Mouse (Mus musculus) G1E (cell line): Measurements from ENCODE around the gene Nlrp4f. TPM values are rescaled to one million over a fixed set of nuclear protein-coding genes. Genes with fewer than 3 reads are reported as not detected.

Experiments
- ATAC-seq: 2 replicates; pipeline ENCODE4 v1.8.0; 2016; ENCODE audit warnings: mild to moderate bottlenecking; ENCODE audit not compliant: insufficient number of reproducible peaks, poor library complexity, low FRiP score, severe bottlenecking; ENCODE audit errors: extremely low read depth
- DNase-seq: peaks from one replicate; pipeline ENCODE4 v3.0.0; 2012; ENCODE audit warnings: low spot score
- H3K27me3 ChIP-seq: 2 replicates; pipeline ENCODE4 v1.6.1; 2012; ENCODE audit warnings: mild to moderate bottlenecking, low read length, inconsistent platforms; ENCODE audit not compliant: insufficient read depth
- H3K36me3 ChIP-seq: replicated peaks from 2 replicates; pipeline ENCODE3; 2012; ENCODE audit warnings: mild to moderate bottlenecking, inconsistent platforms
- H3K4me1 ChIP-seq: 2 replicates; pipeline ENCODE4 v1.6.1; 2012; ENCODE audit warnings: low read depth, low read length, inconsistent platforms, mixed read lengths; ENCODE audit not compliant: insufficient read depth
- H3K4me3 ChIP-seq: 2 replicates; pipeline ENCODE4 v1.5.1; 2012; ENCODE audit warnings: low read depth, mild to moderate bottlenecking, inconsistent platforms, low read length, moderate library complexity, mixed read lengths
- H3K9me3 ChIP-seq: replicated peaks from 2 replicates; pipeline ENCODE4 v1.6.1; 2012; ENCODE audit warnings: inconsistent platforms
- CTCF ChIP-seq: IDR thresholded peaks from 2 replicates; pipeline ENCODE4 v1.5.1; 2012; ENCODE audit warnings: low read depth, low read length, inconsistent platforms, mixed read lengths
- GATA1 ChIP-seq: IDR thresholded peaks from 2 replicates; pipeline ENCODE4 v1.6.1; 2012; ENCODE audit warnings: borderline replicate concordance, low read length, inconsistent platforms, mixed read lengths
- GATA2 ChIP-seq: IDR thresholded peaks from 2 replicates; pipeline ENCODE4 v1.6.1; 2012; ENCODE audit warnings: low read depth, low read length, inconsistent platforms, borderline replicate concordance
- POLR2AphosphoS5 ChIP-seq: IDR thresholded peaks from 2 replicates; pipeline ENCODE4 v1.6.1; 2012; ENCODE audit warnings: low read depth, low read length, inconsistent platforms; ENCODE audit not compliant: insufficient replicate concordance
- TAL1 ChIP-seq: conservative IDR thresholded peaks from 2 replicates; pipeline ENCODE4 v1.6.1; 2012; ENCODE audit warnings: low read depth, low read length, inconsistent platforms, mixed read lengths
- polyA plus RNA-seq: library from polyadenylated mRNA; stranded (reverse); fragments of >175 nt; gene quantifications from 2 replicates; pipeline ENCODE4 v1.2.3, GENCODE M21; 2012
- total RNA-seq, 2 experiments: library from RNA; stranded (forward) in 1 of 2; stranded (reverse) in 1 of 2; fragments of 200-1000 nt in 1 of 2; fragments of >200 nt in 1 of 2; fragmentation: Nextera tagmentation in 1 of 2; gene quantifications; 2 replicates each; pipeline ENCODE4 v1.2.3; 2014 to 2017

Nlrp4f gene
- total RNA-seq (2014; fragmentation: Nextera tagmentation) (not detected in 2 replicates), total RNA-seq (2017) (0.05 and 0.17 TPM in 2 replicates), polyA plus RNA-seq (not detected in 2 replicates)

GRCm38 (mm10) chr13:65205877-65206276 lies at the start of gene Nlrp4f:
Gene Nlrp4f (minus strand): TSS chr13:65205977.
- TF ChIP-seq CTCF (no peak), POLR2AphosphoS5 (no peak), GATA1 (no peak), TAL1 (no peak), GATA2 (no peak)

GRCm38 (mm10) chr13:65243273-65243672 lies 37.5 kb upstream of the Nlrp4f start:
- H3K4me3 ChIP-seq = no peak overlapping the region
- H3K36me3 ChIP-seq = peaks cover 41% of the 10 kb centered on the region
- ATAC-seq (no peak), DNase-seq (no peak)
- H3K9me3 ChIP-seq = peaks cover 39% of the 10 kb centered on the region
- H3K4me1 ChIP-seq = peaks cover 28% of the 10 kb centered on the region
- TF ChIP-seq POLR2AphosphoS5 = no peak
- TF ChIP-seq GATA2 = no peak
- TF ChIP-seq CTCF = no peak
- no peak for TF ChIP-seq GATA1
- TF ChIP-seq TAL1 = no peak
- no peaks in the 10 kb centered on the region for H3K27me3 ChIP-seq

More at GRCm38 (mm10) chr13:65205877-65206276, at the start of gene Nlrp4f:
- H3K36me3 ChIP-seq = no peaks in the 10 kb centered on the region
- H3K9me3 ChIP-seq = no peaks in the 10 kb centered on the region
- no peak within 1 kb of the TSS for H3K4me3 ChIP-seq
- H3K4me1 ChIP-seq = no peaks in the 10 kb centered on the region
- ATAC-seq = no peak
- DNase-seq = no peak
- no peaks in the 10 kb centered on the region for H3K27me3 ChIP-seq

GRCm38 (mm10) chr13:65242319-65242787 lies 36.6 kb upstream of the Nlrp4f start:
- ATAC-seq = no peak
- Histone ChIP-seq H3K4me1 (peaks cover 28% of the 10 kb centered on the region), H3K36me3 (peaks cover 33% of the 10 kb centered on the region), H3K4me3 (peak overlapping the region; percentile 97), H3K27me3 (no peaks in the 10 kb centered on the region), H3K9me3 (peaks cover 34% of the 10 kb centered on the region)
- DNase-seq = no peak
- TF ChIP-seq GATA2 = no peak
- TF ChIP-seq CTCF = no peak
- TF ChIP-seq POLR2AphosphoS5 = no peak
- TF ChIP-seq GATA1 = no peak
- TF ChIP-seq TAL1 = no peak

DNA sequence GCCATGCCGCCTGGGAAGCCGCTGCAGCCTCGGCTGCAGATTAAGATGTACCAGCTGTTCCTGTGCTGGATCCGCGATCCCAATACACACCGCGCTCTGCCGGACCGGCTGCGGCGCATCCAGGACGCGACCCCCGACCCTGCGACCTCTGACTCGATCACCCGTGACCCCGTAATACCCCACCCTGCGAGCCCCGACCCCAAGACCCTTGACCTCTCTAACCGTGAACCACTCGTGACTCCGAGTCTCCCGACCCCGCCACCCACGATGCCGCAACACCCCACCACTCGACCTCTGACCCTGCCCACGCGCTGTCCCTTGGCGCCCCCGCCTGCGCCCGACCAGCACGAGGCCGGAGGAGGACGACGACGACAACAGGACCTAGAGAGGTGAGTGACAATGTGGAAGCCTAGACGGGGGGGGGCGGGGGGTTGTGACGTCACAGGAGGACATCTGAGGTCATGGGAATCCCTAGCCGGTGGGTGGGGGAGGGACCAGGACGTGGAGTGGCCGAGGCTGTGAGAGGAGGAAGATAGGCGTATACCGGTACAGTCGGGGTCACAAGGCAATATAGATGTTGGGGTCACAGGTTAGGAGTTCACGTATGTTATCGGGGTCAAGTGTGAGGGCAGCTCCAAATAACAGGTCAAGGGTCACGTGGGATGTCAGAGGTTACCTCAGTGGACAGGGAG lies 36.0 kb upstream of the Nlrp4f start:
- no peaks in the 10 kb centered on the region; the same call in 1 of the 2 replicates for H3K27me3 ChIP-seq
- H3K36me3 ChIP-seq = peaks cover 31% of the 10 kb centered on the region
- TF ChIP-seq GATA1 (no peak), GATA2 (no peak), POLR2AphosphoS5 (no peak), TAL1 (no peak), CTCF (no peak)
- peaks cover 35% of the 10 kb centered on the region for H3K9me3 ChIP-seq
- peak; percentile 47 for DNase-seq
- H3K4me1 ChIP-seq = peaks cover 28% of the 10 kb centered on the region
- ATAC-seq = no peak
- peak overlapping the region; percentile 97 for H3K4me3 ChIP-seq

- peaks cover 36% of the 10 kb centered on the region for H3K9me3 ChIP-seq
- ATAC-seq = peak; percentile 56
- peak; percentile 72 for DNase-seq
- H3K4me3 ChIP-seq = peak overlapping the region; percentile 97
- peaks cover 30% of the 10 kb centered on the region for H3K36me3 ChIP-seq
- H3K4me1 ChIP-seq = peaks cover 28% of the 10 kb centered on the region
- TF ChIP-seq CTCF (no peak), GATA1 (no peak), GATA2 (no peak), TAL1 (no peak)
- H3K27me3 ChIP-seq = no peaks in the 10 kb centered on the region; the same call in 1 of the 2 replicates
Measured at GRCm38 (mm10) chr13:65241099-65241626, 35.4 kb upstream of the Nlrp4f start.

DNA sequence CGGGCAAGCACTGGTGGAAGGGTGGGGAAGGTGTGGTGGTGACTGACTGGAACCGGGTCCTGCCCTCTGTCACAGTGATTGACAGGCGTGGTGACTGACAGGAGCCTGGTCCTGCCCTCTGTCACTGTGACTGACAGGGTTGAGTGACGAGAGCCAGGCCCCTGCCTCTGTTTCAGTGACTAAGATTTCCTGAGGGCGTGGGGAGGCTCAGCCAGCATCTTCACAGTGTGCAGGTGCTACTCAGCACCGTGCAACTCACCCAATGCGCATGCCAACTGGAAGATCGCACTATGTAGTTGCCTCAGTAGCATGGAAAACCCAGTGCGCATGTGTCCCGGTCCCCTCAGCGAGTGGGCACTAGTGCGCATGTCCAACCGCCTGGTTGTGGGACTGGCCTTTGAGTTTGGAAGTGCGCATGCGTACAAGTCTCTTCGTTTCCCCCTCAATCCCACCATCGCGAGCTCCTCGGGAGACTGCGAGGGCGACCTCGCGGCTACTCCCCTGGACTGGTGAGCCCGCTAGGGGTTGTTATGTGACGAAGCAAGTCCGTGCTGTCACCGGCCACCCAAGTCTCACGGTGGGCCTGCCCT lies 34.8 kb upstream of the Nlrp4f start:
- ATAC-seq (peak; percentile 75), DNase-seq (peak; percentile 84)
- peaks cover 31% of the 10 kb centered on the region for H3K9me3 ChIP-seq
- peak overlapping the region; percentile 97 for H3K4me3 ChIP-seq
- H3K4me1 ChIP-seq = peaks cover 28% of the 10 kb centered on the region
- H3K27me3 ChIP-seq = no peaks in the 10 kb centered on the region; the same call in 1 of the 2 replicates
- TF ChIP-seq GATA2 = no peak
- no peak for TF ChIP-seq POLR2AphosphoS5
- no peak for TF ChIP-seq TAL1
- TF ChIP-seq CTCF = no peak
- TF ChIP-seq GATA1 = no peak
- peaks cover 24% of the 10 kb centered on the region for H3K36me3 ChIP-seq
